Mouse (Mus musculus) left cerebral cortex, postnatal 25 days (tissue): Measurements from ENCODE around the gene Clec2d. TPM values are rescaled to one million over a fixed set of nuclear protein-coding genes. Genes with fewer than 3 reads are reported as not detected.
A peak's percentile ranks its signal among the peaks of the same experiment; 100 is the strongest.

Experiments
- DNase-seq, 2 experiments: peaks; one replicate each; pipeline ENCODE4 v3.0.0; 2022; ENCODE audit warnings: low spot score in 2 of 2, mixed read lengths in 1 of 2
- intact Hi-C: fragments of 180-260 bp; cut with DNase I; formaldehyde crosslinking; loops from one replicate; pipeline ENCODE4 v1.15.1; 2025
- total RNA-seq, 2 experiments: library from RNA; stranded (reverse); gene quantifications; 2 replicates each; pipeline ENCODE4 v1.2.3; 2021

Clec2d gene
- total RNA-seq, 2 experiments from 2014 or later: 6.4 to 7.2 TPM

DNA sequence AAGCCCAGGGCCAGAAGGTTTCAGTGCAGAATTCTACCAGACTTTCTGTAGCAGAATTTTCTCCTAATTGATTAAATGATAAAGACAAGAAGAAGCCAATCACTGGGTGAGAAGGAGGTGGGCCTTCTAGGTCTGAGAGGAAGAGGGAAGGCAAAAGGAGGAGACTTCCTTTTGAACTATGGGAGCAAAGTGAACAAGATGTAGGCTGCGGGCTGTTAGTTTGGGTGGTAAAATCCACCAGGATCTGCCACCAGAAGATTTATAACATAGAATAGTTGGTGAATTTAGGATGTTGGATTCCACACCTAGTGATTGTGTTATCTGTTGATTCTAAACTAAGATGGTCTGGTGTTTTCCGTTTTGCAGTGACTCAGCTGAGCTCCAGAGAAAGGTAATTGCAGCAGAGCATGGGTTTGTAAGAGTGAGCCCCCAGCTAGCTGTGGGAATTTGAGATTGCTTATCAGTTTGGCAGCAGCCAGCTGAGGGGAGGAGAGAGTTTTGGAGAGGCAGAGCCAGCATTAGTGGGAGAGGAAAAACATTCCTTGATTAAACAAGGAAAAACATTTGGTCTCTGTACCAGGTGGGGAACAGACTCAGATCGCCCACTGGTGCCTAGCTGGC lies 39.6 kb downstream of the Clec2d start:
- no peak for DNase-seq
- intact Hi-C loops: no loop called here

- intact Hi-C loops: no loop called here
- no peak for DNase-seq
Measured at GRCm38 (mm10) chr6:129221053-129221452, 40.6 kb downstream of the Clec2d start.

GRCm38 (mm10) chr6:129222188-129222800 lies 41.9 kb downstream of the Clec2d start:
- DNase-seq: no peak
- intact Hi-C loops: no loop called here

GRCm38 (mm10) chr6:129223611-129224010 lies 43.2 kb downstream of the Clec2d start:
- no peak for DNase-seq
- intact Hi-C loops: no loop called here

GRCm38 (mm10) chr6:129224090-129224489 lies 43.7 kb downstream of the Clec2d start:
- DNase-seq: no peak
- intact Hi-C loops: no loop called here

DNA sequence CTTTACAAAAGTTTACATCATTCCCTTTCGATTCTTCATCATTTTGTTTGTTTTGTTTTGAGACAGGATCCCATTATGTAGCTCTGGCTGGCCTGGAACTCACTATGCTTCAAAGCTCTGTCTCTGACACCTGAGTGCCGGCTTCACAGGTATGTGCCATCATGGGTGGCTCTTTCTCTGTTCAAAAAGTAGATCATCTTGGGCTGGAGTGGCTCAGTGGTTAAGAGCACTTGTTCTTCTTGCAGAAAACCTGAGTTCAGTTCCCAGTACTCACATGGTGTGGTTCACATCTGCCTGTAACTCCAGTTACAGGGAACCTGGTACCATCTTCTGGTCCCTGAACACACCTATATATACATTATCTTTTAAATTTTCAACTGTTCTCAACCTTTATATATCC lies 44.7 kb downstream of the Clec2d start:
- intact Hi-C loops: no loop called here

DNA sequence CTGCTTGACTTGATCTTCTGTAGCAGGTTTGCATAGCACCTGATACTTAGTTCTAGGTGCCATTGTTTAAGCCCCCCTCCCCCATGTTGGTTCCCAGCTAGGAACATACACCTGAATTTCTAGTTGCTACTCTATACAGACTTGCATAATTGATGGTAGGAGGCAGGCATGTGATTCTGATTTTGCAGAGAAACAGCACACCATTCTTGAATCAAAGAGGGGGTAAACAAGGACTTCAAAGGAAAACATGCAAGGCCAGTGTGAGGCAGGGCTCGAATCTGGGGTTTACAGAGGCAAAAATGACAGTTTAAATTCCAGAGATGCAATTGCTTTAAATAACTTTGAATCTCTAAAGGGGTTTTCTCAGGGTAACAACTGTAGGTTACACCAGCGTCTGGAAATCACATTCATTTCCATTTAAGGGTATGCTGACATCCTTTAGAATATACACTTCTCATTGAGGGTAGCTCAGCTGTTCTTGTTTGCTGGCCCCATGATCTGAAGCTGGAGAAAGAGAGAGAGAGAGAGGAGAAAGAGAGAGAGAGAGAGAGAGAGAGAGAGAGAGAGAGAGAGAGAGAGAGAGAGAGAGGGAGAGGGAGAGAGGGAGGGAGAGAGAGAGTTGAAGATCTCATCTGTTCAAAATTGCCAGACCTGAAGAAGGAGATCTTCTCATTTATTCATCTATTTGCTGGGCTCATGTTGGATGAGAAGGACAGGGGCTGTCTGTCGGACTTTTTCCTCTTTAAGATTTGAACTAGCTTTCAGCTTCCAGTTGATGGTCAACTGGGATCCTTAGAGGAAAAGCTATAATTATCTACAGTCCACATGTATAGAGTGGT lies 48.7 kb downstream of the Clec2d start:
- intact Hi-C loops: no loop called here
- DNase-seq: no peak

More for the DNA sequence above, 44.7 kb downstream of the Clec2d start:
- no peak for DNase-seq

- intact Hi-C loops: loop anchor here (2.0 kb wide), 1 partner anchor 49 kb away; the partner anchor contains the start of gene Clec2d
- DNase-seq: no peak
Measured at GRCm38 (mm10) chr6:129229774-129230578, 49.6 kb downstream of the Clec2d start.

GRCm38 (mm10) chr6:129232005-129232841 lies 51.8 kb downstream of the Clec2d start:
- intact Hi-C loops: no loop called here
- DNase-seq: no peak

DNA sequence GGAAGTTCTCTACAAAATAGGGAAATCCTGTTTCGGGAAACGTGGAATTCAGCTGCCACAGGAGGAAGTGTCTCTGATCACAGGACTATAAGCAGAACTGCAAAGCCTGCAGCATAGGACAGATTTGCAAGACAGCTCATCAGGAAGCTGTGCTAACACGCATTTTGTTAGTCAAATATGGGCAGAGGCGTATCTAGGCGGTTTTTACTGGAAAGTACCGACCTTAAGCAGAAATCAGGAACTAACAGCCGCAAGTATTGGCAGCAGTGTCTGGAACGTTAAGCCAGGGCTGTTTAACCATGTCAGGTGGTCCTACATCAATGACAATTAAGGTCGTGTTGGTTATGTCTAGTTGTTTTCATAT lies 52.4 kb downstream of the Clec2d start:
- intact Hi-C loops: no loop called here
- DNase-seq: peak in 1 of 2 experiments; percentile 58

GRCm38 (mm10) chr6:129233366-129233954 lies 53.0 kb downstream of the Clec2d start:
- intact Hi-C loops: no loop called here
- no peak for DNase-seq

DNA sequence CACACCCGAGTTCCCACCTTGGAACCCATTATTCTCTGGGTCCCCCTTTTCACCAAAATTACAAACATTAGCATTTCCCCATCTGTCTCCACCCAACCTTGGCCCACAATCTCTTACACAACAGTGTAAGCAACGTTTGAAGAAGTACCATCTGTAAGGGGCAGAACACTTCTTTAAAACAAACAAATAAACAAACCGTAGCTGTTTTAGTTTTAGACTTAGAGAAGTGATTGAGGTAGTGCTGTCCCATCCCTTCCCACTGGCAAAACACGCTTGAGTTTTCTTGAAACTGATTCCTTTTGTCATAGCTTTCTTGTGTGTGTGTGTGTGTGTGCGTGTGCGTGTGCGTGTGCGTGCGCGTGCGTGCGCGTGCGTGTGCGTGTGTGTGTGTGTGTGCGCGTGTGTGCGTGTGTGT lies 53.5 kb downstream of the Clec2d start:
- no peak for DNase-seq
- intact Hi-C loops: no loop called here

- intact Hi-C loops: loop anchor here (5.0 kb wide), 1 partner anchor 142 kb away; no protein-coding TSS in a partner anchor
- DNase-seq: no peak
Measured at GRCm38 (mm10) chr6:129234456-129235360, 54.3 kb downstream of the Clec2d start.

GRCm38 (mm10) chr6:129235855-129236461 lies 55.5 kb downstream of the Clec2d start:
- DNase-seq: no peak
- intact Hi-C loops: loop anchor here (5.0 kb wide), 1 partner anchor 144 kb away; no protein-coding TSS in a partner anchor
